Mouse (Mus musculus) CH12.LX (cell line): ENCODE measurements around the gene Popdc2. TPM values are rescaled to one million over a fixed set of nuclear protein-coding genes. Genes with fewer than 3 reads are reported as not detected.

Experiments used
- DNase-seq: peaks from one replicate; pipeline ENCODE4 v3.0.0-alpha.2; 2013; ENCODE audit errors: extremely low read depth
- H3K27ac ChIP-seq: 2 replicates; pipeline ENCODE4 v1.5.1; 2012; ENCODE audit warnings: low read depth, mild to moderate bottlenecking, control low read depth, moderate library complexity; ENCODE audit not compliant: insufficient read depth
- H3K27me3 ChIP-seq: replicated peaks from 2 replicates; pipeline ENCODE3; 2012; ENCODE audit warnings: inconsistent platforms
- H3K36me3 ChIP-seq, 2 experiments: replicated peaks in 1 of 2; 2 replicates each; pipeline versions ENCODE3 to v1.6.1; 2012; ENCODE audit warnings: inconsistent platforms in 1 of 2, low read length in 1 of 2, mild to moderate bottlenecking in 1 of 2, mixed read lengths in 1 of 2, moderate library complexity in 1 of 2; ENCODE audit not compliant: control insufficient read depth in 1 of 2, insufficient read depth in 1 of 2
- H3K4me1 ChIP-seq, 2 experiments: 2 replicates each; pipeline ENCODE4 v1.6.1; 2012; ENCODE audit warnings: inconsistent platforms in 1 of 2, moderate library complexity in 1 of 2; ENCODE audit not compliant: insufficient read depth in 2 of 2, control insufficient read depth in 1 of 2
- H3K4me2 ChIP-seq: 2 replicates; pipeline ENCODE4 v1.6.1; 2012; ENCODE audit warnings: low read depth, mild to moderate bottlenecking, control low read depth; ENCODE audit not compliant: poor library complexity, insufficient read depth, severe bottlenecking
- H3K4me3 ChIP-seq, 3 experiments: fragments of 150-350 bp in 1 of 3; sonication (generic) in 1 of 3; replicated peaks in 1 of 3; 2 replicates each; pipeline versions ENCODE3 to v1.5.1; 2011 to 2012; ENCODE audit warnings: low read depth in 2 of 3, low read length in 2 of 3, mild to moderate bottlenecking in 2 of 3, moderate library complexity in 2 of 3, control low read depth in 1 of 3, improper control_type of control experiment in 1 of 3, inconsistent platforms in 1 of 3, mixed read lengths in 1 of 3; ENCODE audit not compliant: poor library complexity in 1 of 3
- H3K79me2 ChIP-seq: replicated peaks from 2 replicates; pipeline ENCODE4 v1.6.1; 2012; ENCODE audit warnings: mild to moderate bottlenecking, moderate library complexity; ENCODE audit not compliant: control insufficient read depth, poor library complexity, insufficient read depth, severe bottlenecking; ENCODE audit errors: extremely low read depth
- H3K9ac ChIP-seq: 2 replicates; pipeline ENCODE4 v1.6.1; 2012; ENCODE audit warnings: low read depth, mild to moderate bottlenecking, control low read depth, moderate library complexity; ENCODE audit not compliant: insufficient read depth
- H3K9me3 ChIP-seq: replicated peaks from 2 replicates; pipeline ENCODE3; 2012; ENCODE audit warnings: low read length, inconsistent platforms, mixed read lengths
- BHLHE40 ChIP-seq: IDR thresholded peaks from 2 replicates; pipeline ENCODE4 v1.6.1; 2011; ENCODE audit warnings: mild to moderate bottlenecking, low read depth, low read length, improper control_type of control experiment
- CHD1 ChIP-seq: IDR thresholded peaks from 2 replicates; pipeline ENCODE4 v1.6.1; 2012; ENCODE audit warnings: low read depth, low read length, improper control_type of control experiment, inconsistent platforms
- CTCF ChIP-seq, 2 experiments: IDR thresholded peaks in 1 of 2; conservative IDR thresholded peaks in 1 of 2; 2 replicates each; pipeline ENCODE4 v1.5.1; 2011 to 2012; ENCODE audit warnings: low read depth in 2 of 2, low read length in 2 of 2, improper control_type of control experiment in 1 of 2, inconsistent platforms in 1 of 2, mild to moderate bottlenecking in 1 of 2, moderate library complexity in 1 of 2
- E2F4 ChIP-seq: IDR thresholded peaks from 2 replicates; pipeline ENCODE4 v1.6.1; 2011; ENCODE audit warnings: low read depth, low read length, improper control_type of control experiment; ENCODE audit not compliant: insufficient replicate concordance
- ELF1 ChIP-seq: IDR thresholded peaks from 2 replicates; pipeline ENCODE4 v1.6.1; 2014; ENCODE audit warnings: low read depth, mild to moderate bottlenecking, inconsistent platforms, low read length, improper control_type of control experiment
- EP300 ChIP-seq: IDR thresholded peaks from 2 replicates; pipeline ENCODE4 v1.6.1; 2011; ENCODE audit warnings: low read length, improper control_type of control experiment
- ETS1 ChIP-seq: conservative IDR thresholded peaks from 2 replicates; pipeline ENCODE4 v1.6.1; 2012; ENCODE audit warnings: low read depth, mild to moderate bottlenecking, inconsistent platforms, low read length, improper control_type of control experiment, moderate library complexity
- GABPA ChIP-seq: IDR thresholded peaks from 2 replicates; pipeline ENCODE4 v1.6.1; 2012; ENCODE audit warnings: low read depth, low read length, improper control_type of control experiment, inconsistent platforms; ENCODE audit not compliant: insufficient replicate concordance
- HCFC1 ChIP-seq: IDR thresholded peaks from 2 replicates; pipeline ENCODE4 v1.6.1; 2012; ENCODE audit warnings: low read depth, mild to moderate bottlenecking, inconsistent platforms, low read length, improper control_type of control experiment
- JUN ChIP-seq: IDR thresholded peaks from 2 replicates; pipeline ENCODE4 v1.6.1; 2011; ENCODE audit warnings: low read depth, mild to moderate bottlenecking, low read length, improper control_type of control experiment, moderate library complexity; ENCODE audit not compliant: insufficient read depth
- JUND ChIP-seq: conservative IDR thresholded peaks from 2 replicates; pipeline ENCODE4 v1.6.1; 2011; ENCODE audit warnings: low read depth, low read length, improper control_type of control experiment
- KAT2A ChIP-seq: IDR thresholded peaks from 2 replicates; pipeline ENCODE4 v1.6.1; 2012; ENCODE audit warnings: low read length, improper control_type of control experiment, inconsistent platforms; ENCODE audit not compliant: insufficient replicate concordance
- MAFK ChIP-seq: IDR thresholded peaks from 2 replicates; pipeline ENCODE4 v1.6.1; 2011; ENCODE audit warnings: low read length, improper control_type of control experiment; ENCODE audit not compliant: insufficient replicate concordance
- MAX ChIP-seq: IDR thresholded peaks from 2 replicates; pipeline ENCODE4 v1.6.1; 2011; ENCODE audit warnings: low read length, improper control_type of control experiment
- MEF2A ChIP-seq: IDR thresholded peaks from 2 replicates; pipeline ENCODE4 v1.6.1; 2014; ENCODE audit warnings: low read depth, mild to moderate bottlenecking, inconsistent platforms, low read length, improper control_type of control experiment, borderline replicate concordance
- MXI1 ChIP-seq: IDR thresholded peaks from 2 replicates; pipeline ENCODE4 v1.6.1; 2011; ENCODE audit warnings: mild to moderate bottlenecking, low read depth, low read length, improper control_type of control experiment
- MYC ChIP-seq: IDR thresholded peaks from 2 replicates; pipeline ENCODE4 v1.6.1; 2011; ENCODE audit warnings: low read depth, mild to moderate bottlenecking, improper control_type of control experiment, low read length
- NELFE ChIP-seq: IDR thresholded peaks from 2 replicates; pipeline ENCODE4 v1.6.1; 2011; ENCODE audit warnings: low read depth, low read length, improper control_type of control experiment
- PAX5 ChIP-seq: IDR thresholded peaks from 2 replicates; pipeline ENCODE4 v1.6.1; 2012; ENCODE audit warnings: low read length, inconsistent platforms, mixed read lengths
- RAD21 ChIP-seq: IDR thresholded peaks from 2 replicates; pipeline ENCODE4 v1.6.1; 2011; ENCODE audit warnings: low read depth, mild to moderate bottlenecking, low read length, improper control_type of control experiment, moderate library complexity
- RCOR1 ChIP-seq: conservative IDR thresholded peaks from 2 replicates; pipeline ENCODE4 v1.6.1; 2012; ENCODE audit warnings: low read depth, mild to moderate bottlenecking, inconsistent platforms, low read length, improper control_type of control experiment
- SIN3A ChIP-seq: IDR thresholded peaks from 2 replicates; pipeline ENCODE4 v1.6.1; 2012; ENCODE audit warnings: low read length, improper control_type of control experiment, inconsistent platforms
- SMC3 ChIP-seq: IDR thresholded peaks from 2 replicates; pipeline ENCODE4 v1.6.1; 2011; ENCODE audit warnings: low read depth, low read length, improper control_type of control experiment
- TBP ChIP-seq: conservative IDR thresholded peaks from 2 replicates; pipeline ENCODE4 v1.6.1; 2011; ENCODE audit warnings: low read depth, low read length, improper control_type of control experiment
- TCF12 ChIP-seq: IDR thresholded peaks from 2 replicates; pipeline ENCODE4 v1.6.1; 2014; ENCODE audit warnings: low read depth, mild to moderate bottlenecking, inconsistent platforms, low read length, improper control_type of control experiment
- UBTF ChIP-seq: IDR thresholded peaks from 2 replicates; pipeline ENCODE4 v1.6.1; 2012; ENCODE audit warnings: low read depth, mild to moderate bottlenecking, inconsistent platforms, low read length, improper control_type of control experiment, moderate library complexity
- USF1 ChIP-seq: IDR thresholded peaks from 2 replicates; pipeline ENCODE4 v1.6.1; 2014; ENCODE audit warnings: low read depth, mild to moderate bottlenecking, inconsistent platforms, low read length, improper control_type of control experiment
- USF2 ChIP-seq: conservative IDR thresholded peaks from 2 replicates; pipeline ENCODE4 v1.6.1; 2011; ENCODE audit warnings: low read depth, low read length, improper control_type of control experiment
- ZC3H11A ChIP-seq: IDR thresholded peaks from 2 replicates; pipeline ENCODE4 v1.6.1; 2012; ENCODE audit warnings: low read depth, mild to moderate bottlenecking, inconsistent platforms, low read length, improper control_type of control experiment
- ZKSCAN1 ChIP-seq: IDR thresholded peaks from 2 replicates; pipeline ENCODE4 v1.6.1; 2012; ENCODE audit warnings: low read depth, inconsistent platforms, low read length, improper control_type of control experiment, borderline replicate concordance
- ZNF384 ChIP-seq: IDR thresholded peaks from 2 replicates; pipeline ENCODE4 v1.6.1; 2012; ENCODE audit warnings: low read depth, low read length, improper control_type of control experiment, inconsistent platforms
- dilution Hi-C: fragments of 300-500 bp; cut with MboI; formaldehyde crosslinking; loops from 2 replicates; pipeline ENCODE4 v1.14.3; 2020; ENCODE audit warnings: low sequenced_read_pairs; ENCODE audit not compliant: extremely low pct_unique_long_range_greater_than_20kb, extremely low pct_ligation_motif_present
- in situ Hi-C: fragments of 300-500 bp; cut with MboI; formaldehyde crosslinking; loops from 3 replicates; pipeline ENCODE4 v1.14.3; 2019; ENCODE audit warnings: low sequenced_read_pairs, low pct_ligation_motif_present, low pct_unique_long_range_greater_than_20kb, mixed read lengths
- polyA plus RNA-seq: library from polyadenylated mRNA; unstranded; fragments of >175 nt; gene quantifications from 2 replicates; pipeline ENCODE4 v1.2.1, GENCODE M21; 2012; ENCODE audit warnings: low read depth; ENCODE audit not compliant: insufficient read length
- total RNA-seq, 2 experiments: library from RNA; depleted of rRNA; stranded (reverse); fragments of 300-350 nt in 1 of 2; fragments of >200 nt in 1 of 2; gene quantifications; 2 replicates each; pipeline ENCODE4 v1.2.3; 2012 to 2014

Gene Popdc2
- total and polyA plus RNA-seq, 3 experiments: 0.17 to 3.6 (median 1.1) TPM

DNA sequence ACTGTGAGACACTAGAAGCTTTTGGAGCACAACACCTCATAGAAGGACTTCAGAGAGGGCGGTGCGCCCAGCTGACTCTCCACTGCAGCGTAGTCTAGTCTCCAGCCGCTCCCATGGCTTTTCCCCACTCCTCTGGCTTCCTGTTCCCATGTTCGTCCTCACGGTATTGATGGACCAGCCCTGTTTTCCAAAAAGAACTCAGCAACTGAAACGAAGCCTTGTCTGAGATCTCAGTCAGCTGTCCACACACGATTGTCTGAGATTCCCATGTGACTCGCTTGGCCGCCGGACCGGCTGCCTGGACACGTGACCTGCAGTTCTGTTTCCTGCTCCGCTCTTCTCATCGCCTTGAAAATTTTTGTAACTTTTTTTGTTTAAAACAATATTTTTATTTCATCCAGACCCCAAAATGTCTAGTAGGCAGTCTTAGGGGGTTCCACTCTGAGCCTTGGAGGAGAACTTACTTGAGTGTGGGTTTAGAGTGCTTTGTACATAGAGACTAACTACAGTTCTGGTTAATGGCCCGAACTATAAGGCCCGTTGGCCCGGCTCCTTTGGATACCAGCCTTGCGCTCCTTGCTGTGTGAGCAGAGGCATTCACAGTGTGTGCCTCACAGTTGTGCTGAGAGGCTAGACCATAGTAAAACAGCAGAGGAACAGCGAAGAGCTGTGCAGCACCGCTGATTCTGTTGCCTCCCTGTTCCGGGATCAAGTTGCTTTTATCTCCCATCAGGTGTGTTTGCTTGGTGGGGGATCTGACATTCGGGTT is 30.3 kb downstream of the Popdc2 start:
- dilution Hi-C loops: no loop called here
- in situ Hi-C loops: no loop called here

DNA sequence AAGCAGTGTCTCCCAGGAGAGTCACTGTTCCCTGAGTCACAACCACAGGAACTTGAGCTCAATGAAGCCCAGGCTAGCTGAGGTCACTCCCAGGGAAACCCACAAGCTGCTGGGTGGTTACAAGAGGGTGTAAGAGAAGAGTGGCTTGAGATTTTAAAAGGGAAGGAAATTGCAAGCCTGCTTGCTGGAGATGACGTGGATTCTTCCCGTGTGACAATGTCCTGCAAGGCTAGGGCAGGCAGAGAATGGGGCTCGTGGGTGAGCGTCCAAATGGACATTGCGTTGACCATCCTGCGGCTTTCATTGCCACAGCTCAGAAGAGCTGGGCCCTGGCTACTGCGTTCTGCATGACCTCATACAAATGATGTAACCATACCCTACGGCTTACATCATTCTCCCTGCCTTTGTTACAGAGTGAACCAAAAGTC is 32.2 kb downstream of the Popdc2 start:
- Histone ChIP-seq H3K4me3 (no peak overlapping the region), H3K9me3 (no peaks in the 10 kb centered on the region), H3K27me3 (no peaks in the 10 kb centered on the region), H3K36me3 (peaks cover 0 to 2% of the 10 kb centered on the region in 2 experiments), H3K27ac (peak overlapping the region; percentile 99), H3K4me1 (peaks cover 38 to 78% of the 10 kb centered on the region in 2 experiments), H3K79me2 (no peaks in the 10 kb centered on the region; the same call in 1 of the 2 replicates), H3K4me2 (peak overlapping the region; percentile 13; the same call in 1 of the 2 replicates), H3K9ac (peak overlapping the region; percentile 93)
- DNase-seq: no peak
- dilution Hi-C loops (no loop called here), in situ Hi-C loops (no loop called here)
- TF ChIP-seq HCFC1: no peak
- no peak for TF ChIP-seq RAD21
- peak; percentile 17; the same call in 1 of the 2 replicates for TF ChIP-seq GABPA
- TF ChIP-seq PAX5: no peak
- TF ChIP-seq E2F4: no peak
- TF ChIP-seq ZNF384: no peak
- no peak for TF ChIP-seq USF2
- TF ChIP-seq UBTF: no peak
- TF ChIP-seq KAT2A: no peak
- no peak for TF ChIP-seq ELF1
- TF ChIP-seq MYC: no peak; the same call in 1 of the 2 replicates
- no peak for TF ChIP-seq NELFE
- TF ChIP-seq SMC3: no peak
- no peak for TF ChIP-seq RCOR1
- TF ChIP-seq TBP: peak; percentile 71; the same call in 1 of the 2 replicates
- 0 out of 2 replicates have a peak, but pooled peaks have one; percentile 0 for TF ChIP-seq TCF12
- TF ChIP-seq JUND: peak; percentile 92
- no peak for TF ChIP-seq MXI1
- no peak for TF ChIP-seq CTCF (conservative IDR thresholded peaks at IDR 0.05 in 1 of 2, IDR thresholded peaks at IDR 0.05 in 1 of 2; ENCODE audit: low read depth in 2 of 2, low read length in 2 of 2)
- no peak for TF ChIP-seq ZC3H11A
- peak; percentile 37; the same call in 1 of the 2 replicates for TF ChIP-seq BHLHE40
- no peak for TF ChIP-seq CHD1
- peak; percentile 76; the same call in 1 of the 2 replicates for TF ChIP-seq ETS1
- no peak for TF ChIP-seq MAFK
- peak; percentile 58; the same call in 1 of the 2 replicates for TF ChIP-seq EP300
- TF ChIP-seq USF1: no peak
- peak; percentile 94 for TF ChIP-seq JUN
- no peak for TF ChIP-seq SIN3A
- 0 out of 2 replicates have a peak, but pooled peaks have one; percentile 8 for TF ChIP-seq MEF2A
- no peak; the same call in 1 of the 2 replicates for TF ChIP-seq MAX

More for the DNA sequence above, 30.3 kb downstream of the Popdc2 start:
- H3K79me2 ChIP-seq: no peaks in the 10 kb centered on the region
- no peak overlapping the region for H3K9ac ChIP-seq
- no peak overlapping the region for H3K27ac ChIP-seq
- no peak overlapping the region for H3K4me3 ChIP-seq
- TF ChIP-seq RCOR1 (no peak), ZKSCAN1 (no peak)
- TF ChIP-seq, all 38 proteins: peak for 0
- H3K4me1 ChIP-seq: peaks cover 34 to 75% of the 10 kb centered on the region in 2 experiments
- H3K4me2 ChIP-seq: no peak overlapping the region
- no peaks in the 10 kb centered on the region for H3K9me3 ChIP-seq
- no peak for DNase-seq
- H3K27me3 ChIP-seq: no peaks in the 10 kb centered on the region
- H3K36me3 ChIP-seq: no peaks in the 10 kb centered on the region
